Mouse (Mus musculus) activated CD4-positive, CD25-positive, alpha-beta regulatory T cell (primary cell): Measurements from ENCODE around the gene Mcee. TPM values are rescaled to one million over a fixed set of nuclear protein-coding genes. Genes with fewer than 3 reads are reported as not detected.

Experiments
- polyA plus RNA-seq, 2 experiments: library from polyadenylated mRNA; unstranded; fragments of 100-300 nt; shearing (Covaris generic); gene quantifications; one replicate each; pipeline ENCODE4 v1.2.1; 2017

The Mcee gene
- polyA plus RNA-seq, result 10 to 100 TPM; 21.0 to 21.2 TPM

DNA sequence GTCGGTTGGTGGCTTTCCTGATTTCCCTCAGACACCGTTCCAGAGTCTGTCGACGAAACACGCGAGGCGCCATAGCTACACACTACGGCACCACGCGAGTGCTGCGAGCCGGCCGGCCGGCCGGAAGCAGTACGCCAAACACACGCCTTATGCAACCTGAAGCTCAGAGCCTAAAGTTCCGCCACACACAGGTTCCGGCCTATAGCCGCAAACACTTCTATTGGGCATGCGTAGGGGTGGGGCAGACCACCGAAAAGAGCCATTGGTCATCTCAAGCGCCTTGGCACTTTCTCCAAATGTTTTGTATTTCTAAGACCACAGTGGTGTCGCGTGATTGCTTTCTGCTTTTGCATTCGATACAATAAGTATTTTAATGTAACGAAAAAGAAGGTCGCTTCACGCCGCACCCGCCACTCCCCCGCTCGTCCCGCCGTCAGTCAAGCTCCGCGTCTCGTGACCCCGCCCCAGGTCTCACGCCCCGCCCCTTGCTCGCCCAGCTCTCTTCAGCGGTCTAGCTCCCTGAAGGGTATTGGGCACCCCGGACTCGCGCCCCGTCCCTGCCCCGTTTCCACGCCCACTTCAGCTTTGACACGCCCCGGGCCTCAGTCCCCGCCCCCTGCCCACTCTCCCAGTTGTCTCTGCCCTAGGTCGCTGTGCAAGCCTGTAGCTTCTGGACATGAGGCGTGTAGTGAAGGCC is at the start of gene Mcee, which contains the start of gene Mphosph10:
Gene Mcee (plus strand): TSS at position 486 of the 697 bp plus-strand sequence.
Gene Mphosph10 (minus strand): TSS at position 147 of the 697 bp plus-strand sequence.

DNA sequence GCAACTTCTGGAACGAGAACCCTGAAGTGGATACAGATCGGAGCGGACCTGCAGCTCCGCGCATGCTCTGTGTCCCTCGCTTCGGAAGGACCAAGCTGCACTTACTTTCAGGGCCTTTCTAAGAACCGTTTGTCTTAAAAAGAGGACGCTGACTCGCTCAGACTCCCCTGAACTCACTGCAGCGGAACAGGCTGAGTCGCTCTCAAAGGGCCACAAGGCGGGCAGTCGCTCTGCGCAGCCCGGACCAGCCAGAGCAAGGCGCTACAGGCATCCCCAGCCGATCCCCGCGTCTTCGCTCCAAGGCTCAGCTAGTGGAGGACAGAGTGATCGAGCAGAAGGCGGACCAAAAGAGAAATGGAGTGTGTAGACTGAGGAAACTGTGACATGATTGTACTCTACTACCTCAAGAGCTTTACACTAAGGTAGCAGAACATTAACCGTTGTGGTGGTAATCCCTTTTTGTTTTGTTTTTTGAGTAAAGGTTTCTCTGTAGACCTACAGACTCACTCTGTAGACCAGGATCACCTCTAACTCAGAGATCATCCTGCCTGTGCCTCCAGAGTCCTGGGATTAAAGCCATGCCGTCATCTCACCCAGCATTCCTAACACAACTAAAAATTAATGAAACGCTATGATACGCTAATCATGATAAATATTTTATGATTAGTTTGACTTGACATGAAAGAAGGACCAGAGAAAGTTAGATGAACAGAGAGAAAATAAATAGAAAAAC is 18.4 kb upstream of the Mcee start, which contains the start of gene Fan1:
Gene Fan1 (minus strand): TSS at position 266 of the 733 bp plus-strand sequence.

Other genes with a start within 250 kb of the Mcee start
- 1 to 10 TPM; 4.1 to 4.7 TPM for gene Trpm1, start 238.8 kb upstream of the Mcee start, polyA plus RNA-seq
- gene Mtmr10, start 105.0 kb upstream of the Mcee start, polyA plus RNA-seq, result 10 to 100 TPM in 1 of 2 experiments, 1 to 10 TPM in 1; 7.9 to 12.2 TPM
- 1 to 10 TPM; 5.3 to 8.7 TPM for gene Fan1, start 18.5 kb upstream of the Mcee start, polyA plus RNA-seq
- gene Mphosph10, start 339 bp upstream of the Mcee start, polyA plus RNA-seq, result 10 to 100 TPM; 32.3 to 54.7 TPM
- not detected for gene Apba2, start 109.1 kb downstream of the Mcee start, polyA plus RNA-seq